Mouse (Mus musculus) B cell, adult 2 months (primary cell): ENCODE data around the gene Tanc1.

Experiments used
- DNase-seq, 2 experiments: peaks; one replicate each; pipeline ENCODE4 v3.0.0; 2022

The Tanc1 gene

GRCm38 (mm10) chr2:59685606-59685950 lies 73.7 kb downstream of the Tanc1 start:
- no peak for DNase-seq

GRCm38 (mm10) chr2:59688261-59689104 lies 76.6 kb downstream of the Tanc1 start:
- DNase-seq = no peak

GRCm38 (mm10) chr2:59691112-59691511 lies 79.3 kb downstream of the Tanc1 start:
- no peak for DNase-seq

GRCm38 (mm10) chr2:59693473-59693872 lies 81.6 kb downstream of the Tanc1 start:
- no peak for DNase-seq

GRCm38 (mm10) chr2:59697123-59697522 lies 85.3 kb downstream of the Tanc1 start:
- no peak for DNase-seq

GRCm38 (mm10) chr2:59697722-59698634 lies 86.1 kb downstream of the Tanc1 start:
- DNase-seq = no peak

GRCm38 (mm10) chr2:59698635-59699300 lies 86.9 kb downstream of the Tanc1 start:
- no peak for DNase-seq

GRCm38 (mm10) chr2:59699893-59700292 lies 88.1 kb downstream of the Tanc1 start:
- no peak for DNase-seq

GRCm38 (mm10) chr2:59705221-59705620 lies 93.4 kb downstream of the Tanc1 start:
- DNase-seq = no peak

GRCm38 (mm10) chr2:59706806-59707205 lies 95.0 kb downstream of the Tanc1 start:
- no peak for DNase-seq

- no peak for DNase-seq
Observed at GRCm38 (mm10) chr2:59707922-59708706, 96.3 kb downstream of the Tanc1 start.

GRCm38 (mm10) chr2:59710771-59711170 lies 98.9 kb downstream of the Tanc1 start:
- no peak for DNase-seq

- DNase-seq = no peak
Observed at GRCm38 (mm10) chr2:59711992-59712391, 100.2 kb downstream of the Tanc1 start.

GRCm38 (mm10) chr2:59712484-59712883 lies 100.6 kb downstream of the Tanc1 start:
- DNase-seq = no peak

- no peak for DNase-seq
Observed at GRCm38 (mm10) chr2:59713626-59714556, 102.0 kb downstream of the Tanc1 start.

- DNase-seq = no peak
Observed at GRCm38 (mm10) chr2:59714992-59715391, 103.2 kb downstream of the Tanc1 start.

- no peak for DNase-seq
Observed at GRCm38 (mm10) chr2:59716461-59716860, 104.6 kb downstream of the Tanc1 start.

- no peak for DNase-seq
Observed at GRCm38 (mm10) chr2:59717746-59718294, 106.0 kb downstream of the Tanc1 start.

GRCm38 (mm10) chr2:59718601-59719416 lies 107.0 kb downstream of the Tanc1 start:
- DNase-seq = no peak

GRCm38 (mm10) chr2:59719831-59720230 lies 108.0 kb downstream of the Tanc1 start:
- no peak for DNase-seq
